Mouse (Mus musculus): ENCODE data around the gene Aen. TPM values are rescaled to one million over a fixed set of nuclear protein-coding genes. Genes with fewer than 3 reads are reported as not detected.

Aen gene
- total and polyA plus RNA-seq, 3 experiments: 69.1 to 74.2 (median 72.9) TPM

- Histone ChIP-seq H3K27ac (ENCODE audit: insufficient read depth, low read depth) (no peak overlapping the region), H3K27me3 (replicated peaks) (peaks cover 23% of the 10 kb centered on the region), H3K4me3 (replicated peaks in 1 of 3; ENCODE audit: low read depth in 2 of 3, low read length in 2 of 3, poor library complexity in 1 of 3) (peak overlapping the region in 1 of 3 experiments; percentile 13), H3K4me2 (ENCODE audit: insufficient read depth, low read depth, poor library complexity, severe bottlenecking) (peak overlapping the region; percentile 57), H3K9me3 (replicated peaks; ENCODE audit: low read length) (no peaks in the 10 kb centered on the region), H3K9ac (ENCODE audit: insufficient read depth, low read depth) (no peak overlapping the region), H3K36me3 (replicated peaks in 1 of 2; ENCODE audit: control insufficient read depth in 1 of 2, insufficient read depth in 1 of 2, low read length in 1 of 2) (no peaks in the 10 kb centered on the region), H3K4me1 (ENCODE audit: control insufficient read depth in 1 of 2, insufficient read depth in 2 of 2) (0 out of 4 replicates have a peak, but pooled peaks cover 0 to 3% of the 10 kb centered on the region in 2 experiments), H3K79me2 (replicated peaks; ENCODE audit: control insufficient read depth, extremely low read depth, insufficient read depth, poor library complexity, severe bottlenecking) (no peaks in the 10 kb centered on the region)
- dilution Hi-C loops (cut with MboI; ENCODE audit: extremely low pct_ligation_motif_present, extremely low pct_unique_long_range_greater_than_20kb, low sequenced_read_pairs): no loop called here
- in situ Hi-C loops (cut with MboI; ENCODE audit: low pct_ligation_motif_present, low pct_unique_long_range_greater_than_20kb, low sequenced_read_pairs): no loop called here
- TF ChIP-seq CHD2 (IDR thresholded peaks at IDR 0.05; ENCODE audit: low read length): no peak
- no peak for TF ChIP-seq UBTF (IDR thresholded peaks at IDR 0.05; ENCODE audit: low read depth, low read length)
- TF ChIP-seq GABPA (IDR thresholded peaks at IDR 0.05; ENCODE audit: insufficient replicate concordance, low read depth, low read length): no peak
- no peak for TF ChIP-seq EP300 (IDR thresholded peaks at IDR 0.05; ENCODE audit: low read length)
- TF ChIP-seq JUND (conservative IDR thresholded peaks at IDR 0.05; ENCODE audit: low read depth, low read length): no peak
- no peak for TF ChIP-seq MAX (IDR thresholded peaks at IDR 0.05; ENCODE audit: low read length)
- no peak for TF ChIP-seq POLR2A (IDR thresholded peaks at IDR 0.05; ENCODE audit: low read depth, low read length)
- TF ChIP-seq CTCF (conservative IDR thresholded peaks at IDR 0.05 in 1 of 2, IDR thresholded peaks at IDR 0.05 in 1 of 2; ENCODE audit: low read depth in 2 of 2, low read length in 2 of 2): no peak
- no peak for TF ChIP-seq MEF2A (IDR thresholded peaks at IDR 0.05; ENCODE audit: borderline replicate concordance, low read depth, low read length)
- no peak for TF ChIP-seq TBP (conservative IDR thresholded peaks at IDR 0.05; ENCODE audit: low read depth, low read length)
- TF ChIP-seq E2F4 (IDR thresholded peaks at IDR 0.05; ENCODE audit: insufficient replicate concordance, low read depth, low read length): no peak
- TF ChIP-seq IRF4 (IDR thresholded peaks at IDR 0.05; ENCODE audit: low read depth, low read length): no peak
- TF ChIP-seq ZC3H11A (IDR thresholded peaks at IDR 0.05; ENCODE audit: low read depth, low read length): no peak
- no peak for DNase-seq (ENCODE audit: extremely low read depth)
These were observed 13.8 kb upstream of the Aen start for GRCm38 (mm10) chr7:78881607-78882468.

GRCm38 (mm10) chr7:78882469-78882837, 13.2 kb upstream of the Aen start:
- TF ChIP-seq E2F4 (IDR thresholded peaks at IDR 0.05; ENCODE audit: insufficient replicate concordance, low read depth, low read length): no peak
- no peak for TF ChIP-seq MEF2A (IDR thresholded peaks at IDR 0.05; ENCODE audit: borderline replicate concordance, low read depth, low read length)
- TF ChIP-seq CHD1 (IDR thresholded peaks at IDR 0.05; ENCODE audit: low read depth, low read length): no peak
- TF ChIP-seq UBTF (IDR thresholded peaks at IDR 0.05; ENCODE audit: low read depth, low read length): no peak
- H3K27ac ChIP-seq (ENCODE audit: insufficient read depth, low read depth): no peak overlapping the region
- peak overlapping the region; percentile 57 for H3K4me2 ChIP-seq (ENCODE audit: insufficient read depth, low read depth, poor library complexity, severe bottlenecking)
- no peaks in the 10 kb centered on the region for H3K9me3 ChIP-seq (replicated peaks; ENCODE audit: low read length)
- peaks cover 23% of the 10 kb centered on the region for H3K27me3 ChIP-seq (replicated peaks)
- DNase-seq (ENCODE audit: extremely low read depth): no peak
- H3K4me1 ChIP-seq (ENCODE audit: control insufficient read depth in 1 of 2, insufficient read depth in 2 of 2): 0 out of 4 replicates have a peak, but pooled peaks cover 0 to 3% of the 10 kb centered on the region in 2 experiments
- peak overlapping the region in 1 of 3 experiments; percentile 13 for H3K4me3 ChIP-seq (replicated peaks in 1 of 3; ENCODE audit: low read depth in 2 of 3, low read length in 2 of 3, poor library complexity in 1 of 3)
- no peaks in the 10 kb centered on the region for H3K79me2 ChIP-seq (replicated peaks; ENCODE audit: control insufficient read depth, extremely low read depth, insufficient read depth, poor library complexity, severe bottlenecking)
- no peaks in the 10 kb centered on the region for H3K36me3 ChIP-seq (replicated peaks in 1 of 2; ENCODE audit: control insufficient read depth in 1 of 2, insufficient read depth in 1 of 2, low read length in 1 of 2)
- no peak overlapping the region for H3K9ac ChIP-seq (ENCODE audit: insufficient read depth, low read depth)
- in situ Hi-C loops (cut with MboI; ENCODE audit: low pct_ligation_motif_present, low pct_unique_long_range_greater_than_20kb, low sequenced_read_pairs) (no loop called here), dilution Hi-C loops (cut with MboI; ENCODE audit: extremely low pct_ligation_motif_present, extremely low pct_unique_long_range_greater_than_20kb, low sequenced_read_pairs) (no loop called here)

All from CH12.LX (cell line).